Mouse (Mus musculus) C2C12 (cell line): ENCODE results near the gene Foxe1. TPM values are rescaled to one million over a fixed set of nuclear protein-coding genes. Genes with fewer than 3 reads are reported as not detected.

Experiments
- H3K27me3 ChIP-seq: one replicate; pipeline ENCODE4 v1.6.1; 2011; ENCODE audit not compliant: control insufficient read depth, insufficient read depth, insufficient read length
- H3K36me3 ChIP-seq: one replicate; pipeline ENCODE4 v1.6.1; 2011; ENCODE audit not compliant: control insufficient read depth, insufficient read depth
- H3K4me3 ChIP-seq: one replicate; pipeline ENCODE4 v1.5.1; 2011; ENCODE audit warnings: mild to moderate bottlenecking, control low read depth; ENCODE audit not compliant: poor library complexity, insufficient read depth, severe bottlenecking
- H3K79me2 ChIP-seq: one replicate; pipeline ENCODE4 v1.6.1; 2011; ENCODE audit not compliant: control insufficient read depth, insufficient read depth
- H3K79me3 ChIP-seq: one replicate; pipeline ENCODE4 v1.6.1; 2011; ENCODE audit warnings: low read depth, control low read depth
- H3ac ChIP-seq: one replicate; pipeline ENCODE3; 2011; ENCODE audit warnings: low read depth; ENCODE audit not compliant: control insufficient read depth, insufficient read length
- CEBPB ChIP-seq: IDR thresholded peaks from one replicate; pipeline ENCODE4 v1.6.1; 2011; ENCODE audit warnings: low read depth, mild to moderate bottlenecking, control low read depth, moderate library complexity
- CTCF ChIP-seq: IDR thresholded peaks from one replicate; pipeline ENCODE4 v1.5.1; 2011; ENCODE audit not compliant: control insufficient read depth, insufficient read depth, insufficient read length
- FOSL1 ChIP-seq: IDR thresholded peaks from one replicate; pipeline ENCODE4 v1.8.0; 2011; ENCODE audit warnings: mild to moderate bottlenecking, low read length; ENCODE audit not compliant: poor library complexity, insufficient read depth, severe bottlenecking
- MAX ChIP-seq: IDR thresholded peaks from one replicate; pipeline ENCODE4 v1.6.1; 2011; ENCODE audit warnings: mild to moderate bottlenecking, control low read depth
- MYOD1 ChIP-seq: IDR thresholded peaks from one replicate; pipeline ENCODE4 v1.6.1; 2011; ENCODE audit warnings: low read depth; ENCODE audit not compliant: control insufficient read depth, insufficient read length
- MYOG ChIP-seq: IDR thresholded peaks from one replicate; pipeline ENCODE4 v1.6.1; 2011; ENCODE audit not compliant: control insufficient read depth, insufficient read length; ENCODE audit errors: extremely low read depth
- USF1 ChIP-seq: IDR thresholded peaks from one replicate; pipeline ENCODE4 v1.6.1; 2011; ENCODE audit warnings: low read depth, mild to moderate bottlenecking, control low read depth, moderate library complexity
- polyA plus RNA-seq: library from polyadenylated mRNA; unstranded; fragments of >200 nt; fragmentation: generic; extraction: Trizol; gene quantifications from one replicate; pipeline ENCODE4 v1.2.1, GENCODE M21; 2012; ENCODE audit warnings: missing spikeins

Foxe1 gene
- polyA plus RNA-seq, 1 experiment: not detected

DNA sequence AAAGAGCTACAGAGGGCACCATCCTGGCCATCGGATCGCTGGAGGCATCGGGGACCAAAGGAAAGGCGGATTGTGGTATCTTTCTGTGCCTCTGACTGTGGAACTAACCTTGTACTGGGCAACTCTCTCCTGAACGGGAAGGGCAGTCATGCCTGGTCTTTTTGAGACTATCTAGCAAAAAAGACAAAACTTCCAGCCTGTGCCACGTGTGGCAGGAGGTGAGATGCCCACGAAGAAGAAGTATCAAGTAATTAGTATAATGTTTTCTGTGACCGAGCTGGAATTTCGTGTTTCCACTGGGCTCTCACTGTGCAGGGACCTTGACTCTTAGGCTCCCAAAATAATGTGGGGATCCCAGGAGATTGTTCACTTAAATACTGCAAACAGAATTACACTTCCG, 4.4 kb upstream of the Foxe1 start:
- TF ChIP-seq USF1 (no peak), CEBPB (no peak), MYOG (no peak), MYOD1 (no peak), MAX (no peak), CTCF (no peak), FOSL1 (no peak)
- no peaks in the 10 kb centered on the region for H3K79me2 ChIP-seq

DNA sequence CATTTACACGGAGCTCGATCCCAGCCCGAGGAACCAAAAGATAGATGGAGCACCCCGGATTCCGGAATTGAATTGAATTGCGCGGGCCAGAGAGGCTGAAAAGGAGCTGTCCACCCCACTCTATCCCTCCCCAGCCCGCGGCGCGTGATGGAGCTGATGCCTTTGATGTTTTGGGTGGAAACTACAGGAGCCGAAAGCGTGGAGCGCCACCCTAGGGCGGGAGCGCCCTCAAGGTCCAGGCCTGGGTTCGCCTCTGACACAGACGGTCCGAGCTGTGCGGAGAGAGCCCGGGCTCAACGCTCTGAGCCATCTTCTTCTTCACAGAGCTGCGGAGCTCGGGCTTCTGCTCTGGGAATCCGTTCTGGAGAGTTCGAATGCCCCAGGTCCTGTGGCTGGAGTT, 3.8 kb upstream of the Foxe1 start:
- TF ChIP-seq USF1: no peak
- Histone ChIP-seq H3K4me3 (no peak overlapping the region), H3K79me3 (no peaks in the 10 kb centered on the region), H3ac (no peak overlapping the region), H3K79me2 (no peaks in the 10 kb centered on the region), H3K36me3 (no peaks in the 10 kb centered on the region), H3K27me3 (peaks cover 31% of the 10 kb centered on the region)

More for the DNA sequence above, 4.4 kb upstream of the Foxe1 start:
- no peaks in the 10 kb centered on the region for H3K36me3 ChIP-seq
- H3K4me3 ChIP-seq: no peak overlapping the region
- no peak overlapping the region for H3ac ChIP-seq
- H3K27me3 ChIP-seq: peaks cover 31% of the 10 kb centered on the region
- H3K79me3 ChIP-seq: no peaks in the 10 kb centered on the region

GRCm38 (mm10) chr4:46341831-46342680, 1.4 kb upstream of the Foxe1 start:
- H3K79me2 ChIP-seq: no peaks in the 10 kb centered on the region
- H3K79me3 ChIP-seq: no peaks in the 10 kb centered on the region
- no peak for TF ChIP-seq USF1
- peaks cover 31% of the 10 kb centered on the region for H3K27me3 ChIP-seq
- no peak overlapping the region for H3K4me3 ChIP-seq
- no peaks in the 10 kb centered on the region for H3K36me3 ChIP-seq
- H3ac ChIP-seq: no peak overlapping the region

DNA sequence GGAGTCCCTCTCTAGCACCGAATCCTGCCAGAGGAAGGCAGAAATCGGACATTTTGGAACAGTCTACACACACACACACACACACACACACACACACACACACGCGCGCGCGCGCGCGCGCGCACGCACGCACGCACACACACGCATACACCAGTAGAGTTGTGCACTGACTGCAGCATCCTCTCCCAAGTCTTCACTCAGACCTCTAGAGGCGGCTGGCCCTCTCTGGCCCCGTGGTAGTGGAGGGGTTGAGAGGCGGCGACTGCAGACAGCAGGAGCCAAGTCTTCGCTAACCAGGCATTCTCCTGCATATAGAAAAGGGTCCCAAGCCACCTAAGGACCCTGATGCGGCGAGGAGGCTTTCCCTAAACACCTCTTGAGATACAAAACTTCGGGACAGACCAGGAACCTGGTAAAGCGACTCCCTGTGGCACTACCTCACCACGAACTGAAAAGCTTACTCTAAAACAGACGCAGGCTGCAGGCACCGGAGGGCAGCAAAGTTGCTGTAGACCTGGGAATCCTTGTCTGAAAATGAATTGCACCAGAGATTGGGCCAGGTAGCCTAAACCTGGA, 610 bp upstream of the Foxe1 start:
- peaks cover 35% of the 10 kb centered on the region for H3K27me3 ChIP-seq
- no peak overlapping the region for H3K4me3 ChIP-seq
- no peaks in the 10 kb centered on the region for H3K79me3 ChIP-seq
- no peaks in the 10 kb centered on the region for H3K36me3 ChIP-seq
- TF ChIP-seq MYOD1 (no peak), MAX (no peak), MYOG (no peak), USF1 (no peak), FOSL1 (no peak), CEBPB (no peak), CTCF (no peak)
- no peaks in the 10 kb centered on the region for H3K79me2 ChIP-seq
- H3ac ChIP-seq: no peak overlapping the region

- Histone ChIP-seq H3ac (no peak overlapping the region), H3K79me2 (no peaks in the 10 kb centered on the region), H3K4me3 (no peak overlapping the region), H3K36me3 (no peaks in the 10 kb centered on the region), H3K27me3 (peaks cover 38% of the 10 kb centered on the region), H3K79me3 (no peaks in the 10 kb centered on the region)
- TF ChIP-seq CEBPB: no peak
- TF ChIP-seq CTCF: no peak
Observed at GRCm38 (mm10) chr4:46344288-46344687, 879 bp downstream of the Foxe1 start.

DNA sequence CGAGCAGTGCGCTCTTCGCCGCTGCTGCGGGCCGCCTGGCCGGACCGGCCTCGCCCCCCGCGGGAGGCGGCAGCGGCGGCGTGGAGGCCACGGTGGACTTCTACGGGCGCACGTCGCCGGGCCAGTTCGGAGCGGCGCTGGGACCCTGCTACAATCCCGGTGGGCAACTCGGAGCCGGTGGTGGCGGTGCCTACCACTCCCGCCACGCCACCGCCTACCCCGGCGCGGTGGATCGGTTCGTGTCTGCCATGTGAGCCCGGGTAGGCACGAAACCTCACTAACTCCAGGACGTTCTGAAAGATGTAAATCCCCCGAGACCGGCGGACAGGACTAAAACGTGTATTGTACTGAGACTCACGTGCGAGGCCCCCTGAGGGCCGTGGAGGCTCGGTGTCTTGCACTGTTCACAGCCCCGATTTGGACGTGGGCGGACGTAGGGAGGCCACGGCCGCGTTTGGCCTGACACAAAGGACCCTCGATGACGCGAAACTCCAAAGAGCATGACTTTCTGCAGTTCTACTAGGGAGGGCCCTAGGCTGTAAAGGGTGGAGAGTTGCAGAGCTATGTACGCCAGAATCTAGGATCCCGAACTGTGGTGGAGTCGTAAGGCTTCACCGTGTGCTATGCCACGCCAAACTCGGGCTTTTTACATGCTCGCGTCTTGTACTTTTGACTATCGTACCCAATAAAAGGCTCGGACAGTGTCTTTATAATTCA, 1.8 kb downstream of the Foxe1 start:
- no peaks in the 10 kb centered on the region for H3K79me2 ChIP-seq
- H3ac ChIP-seq: no peak overlapping the region
- peaks cover 41% of the 10 kb centered on the region for H3K27me3 ChIP-seq

More for the DNA sequence above, 1.8 kb downstream of the Foxe1 start:
- H3K79me3 ChIP-seq: no peaks in the 10 kb centered on the region
- no peaks in the 10 kb centered on the region for H3K36me3 ChIP-seq
- H3K4me3 ChIP-seq: no peak overlapping the region
- TF ChIP-seq CTCF (no peak), CEBPB (no peak), FOSL1 (no peak), MYOG (no peak)
